Mouse (Mus musculus) testis, adult 2 months (tissue): ENCODE results near the gene Daam2.

Experiments
- CTCF ChIP-seq: fragments of 200-500 bp; IDR thresholded peaks from 2 replicates; pipeline ENCODE4 v1.5.1; 2012; ENCODE audit warnings: low read depth, mild to moderate bottlenecking, inconsistent platforms, low read length, moderate library complexity; ENCODE audit not compliant: control insufficient read depth, insufficient read depth, insufficient replicate concordance
- POLR2A ChIP-seq: fragments of 200-500 bp; IDR thresholded peaks from 2 replicates; pipeline ENCODE4 v1.6.1; 2012; ENCODE audit warnings: low read depth, mild to moderate bottlenecking, inconsistent platforms, low read length, moderate library complexity; ENCODE audit not compliant: control insufficient read depth

DNA sequence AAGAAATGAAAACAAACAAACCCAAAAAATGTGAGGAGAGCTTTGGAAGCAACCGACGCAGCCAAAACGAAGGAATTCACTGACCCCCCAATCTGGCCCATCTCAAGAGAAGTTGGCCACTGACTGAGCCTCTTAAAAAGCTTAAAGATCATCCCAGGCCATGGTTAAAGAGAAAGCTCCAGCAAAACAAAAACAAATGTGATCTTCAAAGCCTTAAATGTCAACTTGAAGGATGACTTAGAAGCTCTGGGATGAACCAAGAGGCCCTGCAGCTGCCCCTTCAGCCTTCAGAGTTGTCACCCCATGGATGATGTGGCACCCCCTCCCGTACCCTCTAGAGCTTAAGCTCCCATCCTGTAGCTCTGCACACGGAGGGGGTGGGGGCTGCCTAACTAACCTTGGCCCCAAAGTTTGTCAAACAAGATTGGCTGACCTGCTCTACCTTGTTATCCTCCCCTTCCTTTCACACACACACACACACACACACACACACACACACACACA, 4.3 kb downstream of the Daam2 start:
- no peak for TF ChIP-seq CTCF
- TF ChIP-seq POLR2A = no peak
